Mouse (Mus musculus): ENCODE results near the gene Acbd5. TPM values are rescaled to one million over a fixed set of nuclear protein-coding genes. Genes with fewer than 3 reads are reported as not detected.

Acbd5 gene
- polyA plus RNA-seq, 1 experiment from 2014 or later, result 32.5 TPM

GRCm38 (mm10) chr2:23084540-23084939 is 16.6 kb downstream of the Acbd5 start:
- H3K36me3 ChIP-seq (ENCODE audit: control insufficient read depth, insufficient read depth, low read length), result peaks cover 2% of the 10 kb centered on the region; the same call in 1 of the 2 replicates
- no peak for ATAC-seq
- H3K4me2 ChIP-seq (ENCODE audit: low read depth, low read length), result no peak overlapping the region
- H3K27me3 ChIP-seq (replicated peaks; ENCODE audit: control insufficient read depth, insufficient read depth, low read length), result no peaks in the 10 kb centered on the region
- H3K4me1 ChIP-seq (ENCODE audit: control insufficient read depth, insufficient read depth, low read length), result no peaks in the 10 kb centered on the region
- H3K9me3 ChIP-seq (ENCODE audit: control insufficient read depth, low read length), result no peaks in the 10 kb centered on the region
- no peak overlapping the region for H3K27ac ChIP-seq (ENCODE audit: low read length)
- H3K9ac ChIP-seq (ENCODE audit: low read depth, low read length), result no peak overlapping the region
- H3K4me3 ChIP-seq (ENCODE audit: low read length), result no peak overlapping the region
- 98% methylated on average over 8 of the region's 8 CpGs for WGBS

GRCm38 (mm10) chr2:23092216-23092615 is 24.2 kb downstream of the Acbd5 start:
- Histone ChIP-seq H3K4me2 (ENCODE audit: low read depth, low read length) (no peak overlapping the region), H3K9me3 (ENCODE audit: control insufficient read depth, low read length) (no peaks in the 10 kb centered on the region), H3K27ac (ENCODE audit: low read length) (no peak overlapping the region), H3K4me3 (ENCODE audit: low read length) (no peak overlapping the region), H3K4me1 (ENCODE audit: control insufficient read depth, insufficient read depth, low read length) (no peaks in the 10 kb centered on the region), H3K36me3 (ENCODE audit: control insufficient read depth, insufficient read depth, low read length) (peaks cover 3% of the 10 kb centered on the region), H3K9ac (ENCODE audit: low read depth, low read length) (no peak overlapping the region), H3K27me3 (replicated peaks; ENCODE audit: control insufficient read depth, insufficient read depth, low read length) (no peaks in the 10 kb centered on the region)
- WGBS, result 55% methylated on average over 5 of the region's 5 CpGs
- no peak for ATAC-seq

DNA sequence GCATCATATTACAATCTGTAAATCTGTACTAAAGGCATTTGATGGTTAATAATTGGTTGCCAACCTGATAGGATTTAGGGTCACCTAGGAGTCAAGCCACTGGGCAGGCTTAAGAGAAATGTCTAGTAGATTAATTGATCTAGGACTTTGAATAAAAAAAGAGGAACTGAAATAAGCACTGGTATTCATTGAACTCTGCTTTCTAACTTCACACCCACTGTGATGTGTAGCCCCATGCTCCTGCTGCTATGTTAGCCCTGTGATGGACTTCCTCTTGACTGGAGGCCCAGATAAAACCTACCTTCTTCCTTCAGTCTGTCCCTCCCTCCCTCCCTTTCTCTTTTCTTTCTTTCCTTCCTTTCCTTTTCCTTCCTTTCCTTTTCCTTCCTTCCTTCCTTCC is 29.1 kb downstream of the Acbd5 start:
- no peak overlapping the region for H3K4me3 ChIP-seq (ENCODE audit: low read length)
- H3K36me3 ChIP-seq (ENCODE audit: control insufficient read depth, insufficient read depth, low read length), result peaks cover 3% of the 10 kb centered on the region
- ATAC-seq, result no peak

GRCm38 (mm10) chr2:23102266-23102665 is 34.3 kb downstream of the Acbd5 start:
- no peak for ATAC-seq
- H3K9ac ChIP-seq (ENCODE audit: low read depth, low read length), result no peak overlapping the region
- no peaks in the 10 kb centered on the region for H3K4me1 ChIP-seq (ENCODE audit: control insufficient read depth, insufficient read depth, low read length)
- H3K9me3 ChIP-seq (ENCODE audit: control insufficient read depth, low read length), result no peaks in the 10 kb centered on the region
- no peaks in the 10 kb centered on the region for H3K27me3 ChIP-seq (replicated peaks; ENCODE audit: control insufficient read depth, insufficient read depth, low read length)
- no peak overlapping the region for H3K4me3 ChIP-seq (ENCODE audit: low read length)
- H3K36me3 ChIP-seq (ENCODE audit: control insufficient read depth, insufficient read depth, low read length), result no peaks in the 10 kb centered on the region
- H3K27ac ChIP-seq (ENCODE audit: low read length), result no peak overlapping the region
- no peak overlapping the region for H3K4me2 ChIP-seq (ENCODE audit: low read depth, low read length)

More for the DNA sequence above, 29.1 kb downstream of the Acbd5 start:
- H3K9me3 ChIP-seq (ENCODE audit: control insufficient read depth, low read length), result no peaks in the 10 kb centered on the region
- no peak overlapping the region for H3K27ac ChIP-seq (ENCODE audit: low read length)
- no peaks in the 10 kb centered on the region for H3K4me1 ChIP-seq (ENCODE audit: control insufficient read depth, insufficient read depth, low read length)
- no peaks in the 10 kb centered on the region for H3K27me3 ChIP-seq (replicated peaks; ENCODE audit: control insufficient read depth, insufficient read depth, low read length)
- no peak overlapping the region for H3K9ac ChIP-seq (ENCODE audit: low read depth, low read length)
- H3K4me2 ChIP-seq (ENCODE audit: low read depth, low read length), result no peak overlapping the region

- no peaks in the 10 kb centered on the region for H3K9me3 ChIP-seq (ENCODE audit: control insufficient read depth, low read length)
Observed at GRCm38 (mm10) chr2:23119573-23119972, 51.6 kb downstream of the Acbd5 start.

DNA sequence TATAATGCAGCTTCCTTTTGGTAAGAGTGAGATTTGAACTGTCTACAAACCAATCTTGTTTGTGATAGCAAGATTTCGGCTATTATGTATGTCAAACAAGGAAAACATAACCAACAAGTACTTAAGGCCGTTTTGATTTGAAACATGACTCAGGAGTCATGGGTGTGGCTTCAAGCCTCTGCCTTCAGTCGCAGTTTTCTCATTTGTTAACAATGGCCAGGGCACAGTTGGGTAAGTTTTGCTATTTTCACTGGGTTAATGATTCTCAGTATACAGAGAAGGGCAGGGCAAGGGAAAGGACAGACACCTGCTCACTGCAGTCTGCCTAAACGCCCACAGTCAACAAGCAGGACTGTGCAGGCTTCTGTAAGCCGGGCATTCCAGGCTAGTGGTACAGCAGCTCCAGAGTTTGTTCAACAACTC is 87.2 kb downstream of the Acbd5 start:
- ATAC-seq, result peak; percentile 80
- Histone ChIP-seq H3K4me3 (ENCODE audit: low read length) (peak overlapping the region; percentile 74), H3K4me1 (ENCODE audit: control insufficient read depth, insufficient read depth, low read length) (peaks cover 14% of the 10 kb centered on the region), H3K9ac (ENCODE audit: low read depth, low read length) (peak overlapping the region; percentile 79), H3K27ac (ENCODE audit: low read length) (peak overlapping the region; percentile 100), H3K27me3 (replicated peaks; ENCODE audit: control insufficient read depth, insufficient read depth, low read length) (no peaks in the 10 kb centered on the region), H3K36me3 (ENCODE audit: control insufficient read depth, insufficient read depth, low read length) (peaks cover 2% of the 10 kb centered on the region; the same call in 1 of the 2 replicates), H3K4me2 (ENCODE audit: low read depth, low read length) (peak overlapping the region; percentile 78), H3K9me3 (ENCODE audit: control insufficient read depth, low read length) (no peaks in the 10 kb centered on the region)
- 3% methylated on average over 5 of the region's 5 CpGs for WGBS

More at GRCm38 (mm10) chr2:23119573-23119972, 51.6 kb downstream of the Acbd5 start:
- Histone ChIP-seq H3K27ac (ENCODE audit: low read length) (no peak overlapping the region), H3K36me3 (ENCODE audit: control insufficient read depth, insufficient read depth, low read length) (0 out of 2 replicates have a peak, but pooled peaks cover 5% of the 10 kb centered on the region), H3K27me3 (replicated peaks; ENCODE audit: control insufficient read depth, insufficient read depth, low read length) (no peaks in the 10 kb centered on the region), H3K4me1 (ENCODE audit: control insufficient read depth, insufficient read depth, low read length) (no peaks in the 10 kb centered on the region), H3K4me2 (ENCODE audit: low read depth, low read length) (no peak overlapping the region), H3K4me3 (ENCODE audit: low read length) (no peak overlapping the region), H3K9ac (ENCODE audit: low read depth, low read length) (no peak overlapping the region)
- ATAC-seq, result no peak

GRCm38 (mm10) chr2:23155777-23156607 is 88.0 kb downstream of the Acbd5 start, which contains the start of the genes Mastl and Yme1l1:
Mastl (minus strand) TSS chr2:23156024.
Yme1l1 (plus strand) TSS chr2:23156369.
- Histone ChIP-seq H3K9ac (ENCODE audit: low read depth, low read length) (peak within 1 kb of the TSS; percentile 79), H3K27me3 (replicated peaks; ENCODE audit: control insufficient read depth, insufficient read depth, low read length) (no peaks in the 10 kb centered on the region), H3K4me3 (ENCODE audit: low read length) (peak within 1 kb of the TSS; percentile 74), H3K36me3 (ENCODE audit: control insufficient read depth, insufficient read depth, low read length) (no peaks in the 10 kb centered on the region), H3K4me1 (ENCODE audit: control insufficient read depth, insufficient read depth, low read length) (peaks cover 14% of the 10 kb centered on the region), H3K4me2 (ENCODE audit: low read depth, low read length) (peak within 1 kb of the TSS; percentile 78), H3K9me3 (ENCODE audit: control insufficient read depth, low read length) (no peaks in the 10 kb centered on the region), H3K27ac (ENCODE audit: low read length) (peak within 1 kb of the TSS; percentile 100)
- ATAC-seq, result peak; percentile 99
- under 1% methylated on average over 61 of the region's 61 CpGs for WGBS

DNA sequence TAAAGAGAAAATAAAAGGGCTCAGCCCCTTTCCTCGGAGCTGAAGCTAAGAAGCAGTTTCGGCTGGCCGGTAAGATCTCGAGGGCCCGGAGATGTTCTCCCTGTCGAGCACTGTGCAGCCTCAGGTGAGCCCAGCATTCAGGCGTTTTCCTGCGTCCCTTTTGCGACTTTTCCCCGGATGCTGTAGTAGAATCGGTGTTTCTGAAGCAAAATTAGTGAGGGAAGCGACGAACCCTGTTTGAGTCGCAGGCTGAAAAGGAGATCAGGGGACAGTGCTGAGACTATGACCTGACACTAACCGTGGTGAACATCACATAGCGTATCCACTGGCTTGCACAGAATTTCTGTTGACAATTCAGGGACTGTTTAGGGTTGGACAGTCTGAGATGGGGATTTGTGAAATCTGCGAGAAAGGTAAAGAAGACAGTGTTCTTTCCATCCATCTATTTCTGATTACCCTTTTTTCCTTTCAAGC is 88.7 kb downstream of the Acbd5 start:
- Histone ChIP-seq H3K36me3 (ENCODE audit: control insufficient read depth, insufficient read depth, low read length) (no peaks in the 10 kb centered on the region), H3K9me3 (ENCODE audit: control insufficient read depth, low read length) (no peaks in the 10 kb centered on the region), H3K27me3 (replicated peaks; ENCODE audit: control insufficient read depth, insufficient read depth, low read length) (no peaks in the 10 kb centered on the region), H3K4me3 (ENCODE audit: low read length) (peak overlapping the region; percentile 74), H3K4me2 (ENCODE audit: low read depth, low read length) (peak overlapping the region; percentile 43), H3K4me1 (ENCODE audit: control insufficient read depth, insufficient read depth, low read length) (peaks cover 14% of the 10 kb centered on the region), H3K27ac (ENCODE audit: low read length) (peak overlapping the region; percentile 100), H3K9ac (ENCODE audit: low read depth, low read length) (peak overlapping the region; percentile 79)
- under 1% methylated on average over 17 of the region's 17 CpGs for WGBS
- ATAC-seq, result peak; percentile 7

All from intestine, embryonic 16.5 days (tissue).